Mouse (Mus musculus) liver, postnatal 0 days (tissue): ENCODE data around the gene Eml1.

Experiments
- CTCF ChIP-seq: sonication (generic); IDR thresholded peaks from 2 replicates; pipeline ENCODE4 v1.5.1; 2016; ENCODE audit warnings: antibody characterized with exemption, low read depth
- EP300 ChIP-seq: IDR thresholded peaks from 2 replicates; pipeline ENCODE4 v1.6.1; 2016; ENCODE audit warnings: antibody characterized with exemption, low read depth, mild to moderate bottlenecking

DNA sequence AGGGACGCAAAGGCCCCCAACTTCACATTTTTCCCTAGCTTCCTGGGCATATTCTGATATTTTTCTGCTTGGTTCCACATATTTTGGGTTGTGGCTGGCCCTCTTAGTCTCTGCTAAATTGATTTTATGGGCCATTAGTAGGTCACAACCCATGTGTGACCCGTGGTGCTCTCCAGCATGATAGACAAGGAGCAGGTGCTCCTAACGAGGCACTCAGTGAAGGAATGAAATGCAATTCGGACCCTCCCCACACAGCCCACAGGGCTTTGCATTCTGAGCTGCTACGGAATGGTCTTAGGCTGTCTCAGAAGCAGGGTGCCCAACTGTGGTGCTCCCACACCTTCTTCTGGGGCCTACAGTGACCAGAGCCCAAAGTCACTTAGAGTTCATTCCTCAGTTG is 38.3 kb downstream of the Eml1 start:
- no peak for TF ChIP-seq CTCF
- no peak for TF ChIP-seq EP300
